Mouse (Mus musculus) lung, embryonic 16.5 days (tissue): ENCODE results near the gene Tm6sf1. TPM values are rescaled to one million over a fixed set of nuclear protein-coding genes. Genes with fewer than 3 reads are reported as not detected.

Experiments used
- ATAC-seq: fragments of 200-750 bp; cut with Nextera tagmentation; 2 replicates; pipeline ENCODE4 v1.8.0; 2017; ENCODE audit warnings: low read depth, mild to moderate bottlenecking, moderate library complexity
- H3K27ac ChIP-seq: fragments of 300-500 bp; sonication (generic); 2 replicates; pipeline ENCODE4 v1.5.1; 2014; ENCODE audit warnings: mild to moderate bottlenecking, control low read depth, low read length
- H3K27me3 ChIP-seq: fragments of 300-500 bp; sonication (generic); 2 replicates; pipeline ENCODE4 v1.6.1; 2014; ENCODE audit warnings: low read depth, low read length, mixed read lengths; ENCODE audit not compliant: control insufficient read depth, insufficient read depth
- H3K36me3 ChIP-seq: fragments of 300-500 bp; sonication (generic); 2 replicates; pipeline ENCODE4 v1.6.1; 2014; ENCODE audit warnings: low read length; ENCODE audit not compliant: control insufficient read depth, insufficient read depth
- H3K4me1 ChIP-seq: fragments of 300-500 bp; sonication (generic); replicated peaks from 2 replicates; pipeline ENCODE4 v1.6.1; 2014; ENCODE audit warnings: low read length, mixed read lengths; ENCODE audit not compliant: control insufficient read depth, insufficient read depth
- H3K4me2 ChIP-seq: fragments of 300-500 bp; sonication (generic); 2 replicates; pipeline ENCODE4 v1.6.1; 2014; ENCODE audit warnings: low read depth, low read length, control low read depth
- H3K4me3 ChIP-seq: fragments of 300-500 bp; sonication (generic); 2 replicates; pipeline ENCODE4 v1.5.1; 2014; ENCODE audit warnings: mild to moderate bottlenecking, low read length, control low read depth
- H3K9ac ChIP-seq: fragments of 300-500 bp; sonication (generic); 2 replicates; pipeline ENCODE4 v1.6.1; 2014; ENCODE audit warnings: low read length, control low read depth
- H3K9me3 ChIP-seq: fragments of 300-500 bp; sonication (generic); 2 replicates; pipeline ENCODE4 v1.6.1; 2016; ENCODE audit warnings: low read length; ENCODE audit not compliant: control insufficient read depth
- WGBS: fragments of 180-500 bp; shearing (Covaris S2); extraction: QIAGEN DNeasy Blood & Tissue Kit; methylation state at CpG from one replicate; pipeline ENCODE4 v1.1.7; 2014; 5-methylcytosine and 5-hydroxymethylcytosine counted together
- polyA plus RNA-seq: library from polyadenylated mRNA; unstranded; fragments of >200 nt; fragmentation: Nextera tagmentation; extraction: Ambion mirVana; gene quantifications from 2 replicates; pipeline ENCODE4 v1.2.1, GENCODE M21; 2015

Gene Tm6sf1
- polyA plus RNA-seq, 1 experiment from 2014 or later: 14.2 TPM

DNA sequence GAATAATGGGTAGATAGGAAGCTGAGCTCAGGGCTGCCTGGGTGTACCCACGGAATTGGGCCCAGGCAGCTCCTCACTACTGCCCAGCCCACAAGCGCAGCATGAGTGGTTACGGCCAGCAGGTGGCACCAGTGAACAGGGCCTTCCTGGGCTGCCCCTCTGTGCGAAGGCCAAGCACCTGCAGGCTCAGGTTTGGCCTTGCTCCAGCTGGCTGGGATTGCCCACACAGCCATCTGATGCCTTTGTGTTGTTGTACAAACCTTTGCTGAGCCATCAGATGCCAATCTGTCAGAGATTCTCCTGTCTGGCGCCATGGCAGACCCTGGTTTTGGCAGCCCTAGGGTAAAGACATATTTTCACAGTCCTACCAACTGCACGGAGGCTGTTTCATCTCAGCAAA, 9.4 kb downstream of the Tm6sf1 start:
- ATAC-seq: peak; percentile 68
- Histone ChIP-seq H3K9me3 (no peaks in the 10 kb centered on the region), H3K27me3 (no peaks in the 10 kb centered on the region), H3K4me3 (no peak overlapping the region), H3K4me2 (no peak overlapping the region), H3K4me1 (peaks cover 7% of the 10 kb centered on the region), H3K27ac (no peak overlapping the region), H3K36me3 (no peaks in the 10 kb centered on the region), H3K9ac (no peak overlapping the region)
- 25% methylated on average over 6 of the region's 6 CpGs for WGBS

DNA sequence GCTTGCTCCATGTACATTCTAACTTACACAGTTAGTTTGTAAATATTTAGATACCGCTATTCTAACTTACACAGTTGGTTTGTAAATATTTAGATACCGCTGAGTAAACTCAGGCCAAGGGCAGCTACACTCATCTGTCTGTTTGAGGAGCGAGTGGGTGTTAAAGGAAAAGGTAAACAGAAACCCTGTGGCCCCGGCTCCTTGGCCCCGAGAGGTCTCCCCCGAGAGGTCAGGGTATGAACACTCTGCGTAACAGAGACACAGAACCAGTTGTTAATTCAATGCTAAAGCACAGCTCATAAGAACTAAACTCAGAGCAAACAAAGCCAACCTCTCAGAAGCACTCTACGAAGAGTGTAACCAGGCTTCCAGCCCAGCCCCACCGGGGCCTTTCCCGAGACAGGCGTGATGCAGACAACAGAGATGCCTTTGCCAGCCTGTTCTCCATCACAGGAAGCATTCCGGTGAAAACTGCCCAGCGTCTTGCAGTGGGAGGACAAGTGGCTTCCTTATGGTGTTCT, 13.8 kb downstream of the Tm6sf1 start:
- ATAC-seq: peak; percentile 72
- H3K36me3 ChIP-seq: no peaks in the 10 kb centered on the region
- peaks cover 11% of the 10 kb centered on the region for H3K4me1 ChIP-seq
- no peak overlapping the region for H3K4me3 ChIP-seq
- H3K9ac ChIP-seq: no peak overlapping the region
- WGBS: 32% methylated on average over 13 of the region's 13 CpGs
- no peaks in the 10 kb centered on the region for H3K27me3 ChIP-seq
- no peak overlapping the region for H3K27ac ChIP-seq
- no peak overlapping the region for H3K4me2 ChIP-seq
- no peaks in the 10 kb centered on the region for H3K9me3 ChIP-seq

DNA sequence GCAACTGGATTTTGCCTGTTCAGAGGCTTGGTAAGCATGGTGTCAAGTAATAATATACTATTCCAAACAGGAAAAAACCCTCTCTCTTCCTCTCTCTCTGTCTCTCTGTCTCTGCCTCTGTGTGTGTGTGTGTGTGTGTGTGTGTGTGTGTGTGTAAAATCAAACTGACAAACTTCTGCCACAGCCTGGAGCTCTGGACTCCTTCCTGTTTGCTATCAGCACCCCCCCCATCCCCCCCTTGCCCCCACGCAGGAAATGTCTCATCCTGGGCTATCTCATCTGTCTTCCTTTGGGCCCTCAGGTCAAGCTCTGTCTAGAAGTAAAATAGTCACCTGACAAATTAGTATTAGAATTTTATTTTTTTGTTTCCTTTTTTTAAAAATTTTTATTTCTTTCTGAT, 15.0 kb downstream of the Tm6sf1 start:
- H3K4me3 ChIP-seq: no peak overlapping the region
- WGBS: 13% methylated on average over 1 of the region's 1 CpGs

DNA sequence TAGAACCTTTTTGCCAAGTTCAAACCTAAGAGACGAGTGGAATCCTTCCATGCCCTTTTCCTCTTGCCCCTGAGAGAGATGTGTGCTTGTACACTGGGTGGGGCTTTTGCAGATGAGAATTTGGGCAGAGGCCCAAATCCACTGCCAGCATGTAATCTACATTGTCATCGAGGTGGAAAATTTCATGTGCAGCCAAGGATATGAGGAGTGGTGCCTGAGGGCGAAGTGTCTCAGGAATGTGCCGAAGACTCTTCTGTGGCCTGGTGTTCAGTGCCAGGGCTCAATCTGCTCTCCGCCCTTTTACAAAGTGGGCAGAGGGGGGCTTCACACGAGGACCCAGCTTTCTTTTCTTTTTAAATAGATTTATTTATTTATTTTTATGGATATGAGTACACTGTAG, 15.8 kb downstream of the Tm6sf1 start:
- no peak overlapping the region for H3K4me3 ChIP-seq
- 58% methylated on average over 6 of the region's 6 CpGs for WGBS
- H3K4me1 ChIP-seq: peaks cover 11% of the 10 kb centered on the region
- no peak overlapping the region for H3K4me2 ChIP-seq
- H3K27me3 ChIP-seq: no peaks in the 10 kb centered on the region
- no peak overlapping the region for H3K27ac ChIP-seq
- H3K36me3 ChIP-seq: no peaks in the 10 kb centered on the region
- ATAC-seq: no peak
- no peaks in the 10 kb centered on the region for H3K9me3 ChIP-seq
- H3K9ac ChIP-seq: no peak overlapping the region

More for the DNA sequence above, 15.0 kb downstream of the Tm6sf1 start:
- no peak overlapping the region for H3K4me2 ChIP-seq
- ATAC-seq: no peak
- no peaks in the 10 kb centered on the region for H3K36me3 ChIP-seq
- no peak overlapping the region for H3K9ac ChIP-seq
- no peaks in the 10 kb centered on the region for H3K27me3 ChIP-seq
- no peak overlapping the region for H3K27ac ChIP-seq
- peaks cover 11% of the 10 kb centered on the region for H3K4me1 ChIP-seq
- H3K9me3 ChIP-seq: no peaks in the 10 kb centered on the region

DNA sequence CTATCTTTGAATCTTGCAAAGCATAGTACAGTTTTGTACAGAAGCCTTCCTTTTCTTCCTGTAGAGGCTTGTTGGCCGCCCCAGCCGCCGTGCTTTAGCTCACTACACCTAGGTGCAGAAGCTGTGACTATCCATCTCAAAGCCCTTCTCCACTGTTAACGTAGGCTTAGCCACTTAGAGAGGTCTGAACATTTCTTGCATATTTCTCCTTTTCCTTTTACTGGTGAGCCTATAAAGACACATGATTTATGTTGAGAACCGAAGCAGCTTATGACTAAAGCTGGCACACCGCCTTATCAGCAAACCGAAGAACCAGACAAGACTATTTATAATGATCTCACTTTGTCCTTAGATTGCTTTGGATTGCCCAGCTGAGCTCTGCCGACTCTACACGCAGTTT, 16.6 kb downstream of the Tm6sf1 start:
- H3K27ac ChIP-seq: no peak overlapping the region
- peaks cover 11% of the 10 kb centered on the region for H3K4me1 ChIP-seq
- H3K9me3 ChIP-seq: no peaks in the 10 kb centered on the region
- no peak overlapping the region for H3K4me2 ChIP-seq
- no peak for ATAC-seq
- no peaks in the 10 kb centered on the region for H3K36me3 ChIP-seq
- H3K27me3 ChIP-seq: no peaks in the 10 kb centered on the region
- 44% methylated on average over 9 of the region's 9 CpGs for WGBS
- H3K4me3 ChIP-seq: no peak overlapping the region
- no peak overlapping the region for H3K9ac ChIP-seq

DNA sequence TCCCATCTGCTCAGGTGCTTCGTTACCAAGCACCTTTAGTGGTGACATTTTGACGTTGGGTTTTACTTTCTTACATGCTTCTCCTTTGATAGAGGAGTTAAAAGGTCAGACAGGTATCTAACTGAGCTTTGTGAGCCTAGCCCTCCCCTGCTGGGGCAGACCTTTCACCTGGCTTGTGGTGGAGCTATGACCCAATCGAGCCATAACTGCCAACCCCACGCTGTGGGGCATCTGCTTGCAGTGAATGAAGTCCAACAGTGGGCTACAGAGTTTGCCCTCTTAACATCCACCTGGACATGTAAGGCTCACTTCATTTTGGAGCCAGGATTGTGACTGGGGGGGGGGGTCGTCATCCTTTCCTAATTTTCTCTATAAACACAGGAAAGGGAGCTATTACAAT, 21.5 kb downstream of the Tm6sf1 start:
- 73% methylated on average over 5 of the region's 5 CpGs for WGBS
- H3K27me3 ChIP-seq: no peaks in the 10 kb centered on the region
- no peak overlapping the region for H3K4me3 ChIP-seq
- H3K4me1 ChIP-seq: no peaks in the 10 kb centered on the region
- no peaks in the 10 kb centered on the region for H3K36me3 ChIP-seq
- H3K4me2 ChIP-seq: no peak overlapping the region
- no peaks in the 10 kb centered on the region for H3K9me3 ChIP-seq
- H3K9ac ChIP-seq: no peak overlapping the region
- ATAC-seq: no peak
- H3K27ac ChIP-seq: no peak overlapping the region

DNA sequence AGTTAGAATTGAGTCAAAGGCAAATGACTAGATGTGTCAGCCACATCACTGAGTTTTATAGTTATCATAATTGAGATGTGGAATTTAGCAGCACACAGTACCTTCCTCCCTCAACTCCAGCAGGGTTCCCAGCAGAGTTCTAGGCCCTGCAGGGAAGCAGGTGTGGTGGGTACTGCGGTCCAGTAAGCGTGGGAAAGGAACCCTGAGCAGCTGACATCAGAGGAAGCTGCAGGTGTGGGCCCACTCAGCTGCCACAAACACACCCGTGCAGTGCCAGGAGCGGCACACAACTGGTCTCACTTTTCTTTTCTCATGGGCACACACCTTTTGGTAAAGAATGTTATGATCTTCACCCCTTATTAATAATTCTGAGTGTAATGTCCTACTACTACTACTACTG, 22.0 kb downstream of the Tm6sf1 start:
- no peaks in the 10 kb centered on the region for H3K27me3 ChIP-seq
- H3K4me3 ChIP-seq: no peak overlapping the region
- H3K9ac ChIP-seq: no peak overlapping the region
- no peak for ATAC-seq
- no peaks in the 10 kb centered on the region for H3K4me1 ChIP-seq
- H3K36me3 ChIP-seq: no peaks in the 10 kb centered on the region
- no peak overlapping the region for H3K4me2 ChIP-seq
- 77% methylated on average over 4 of the region's 4 CpGs for WGBS
- no peaks in the 10 kb centered on the region for H3K9me3 ChIP-seq
- no peak overlapping the region for H3K27ac ChIP-seq

DNA sequence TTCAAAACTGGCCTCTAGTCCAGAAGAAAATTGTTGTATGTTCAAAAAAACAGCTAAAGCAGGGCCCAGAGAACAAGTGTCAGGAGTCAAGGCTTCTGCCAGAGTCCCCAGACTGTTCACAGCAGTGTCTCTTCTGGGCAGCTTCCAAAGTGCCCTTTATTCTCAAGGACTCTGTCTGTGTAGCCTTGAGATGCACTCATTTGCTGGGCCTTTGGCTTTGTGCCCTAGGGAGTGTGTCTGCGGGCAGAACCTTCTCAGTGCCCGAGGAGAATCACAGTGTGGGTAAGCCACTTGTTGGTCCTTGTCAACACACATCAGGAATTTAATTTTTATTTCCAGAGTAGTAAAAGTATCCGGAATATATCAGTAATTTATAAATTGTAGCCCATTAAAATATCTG, 22.8 kb downstream of the Tm6sf1 start:
- Histone ChIP-seq H3K9ac (no peak overlapping the region), H3K4me1 (no peaks in the 10 kb centered on the region), H3K27ac (no peak overlapping the region), H3K4me2 (no peak overlapping the region), H3K27me3 (no peaks in the 10 kb centered on the region), H3K9me3 (no peaks in the 10 kb centered on the region), H3K36me3 (no peaks in the 10 kb centered on the region), H3K4me3 (no peak overlapping the region)
- no peak for ATAC-seq
- 53% methylated on average over 3 of the region's 3 CpGs for WGBS

DNA sequence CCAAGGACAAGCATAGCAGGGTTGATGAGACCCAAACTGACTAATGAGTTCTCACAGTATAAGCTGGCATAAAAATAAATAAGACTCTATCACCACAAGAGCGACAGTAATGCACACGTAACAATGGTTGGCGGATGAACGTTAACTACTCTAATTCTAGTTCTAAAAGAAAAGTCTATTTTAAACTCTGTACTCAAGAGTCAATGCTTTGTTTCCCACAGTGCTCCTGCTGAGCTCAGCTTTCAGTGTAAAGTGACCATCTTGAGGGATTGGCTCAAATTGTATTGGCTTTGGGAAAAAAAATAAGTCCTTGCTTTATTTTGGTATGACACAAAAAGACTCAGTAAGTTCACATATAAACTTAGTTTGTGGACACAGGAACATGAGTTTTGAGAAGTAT, 26.3 kb downstream of the Tm6sf1 start:
- Histone ChIP-seq H3K27me3 (no peaks in the 10 kb centered on the region), H3K4me2 (no peak overlapping the region), H3K27ac (no peak overlapping the region), H3K36me3 (no peaks in the 10 kb centered on the region), H3K9me3 (no peaks in the 10 kb centered on the region), H3K4me3 (no peak overlapping the region), H3K4me1 (no peaks in the 10 kb centered on the region), H3K9ac (no peak overlapping the region)
- WGBS: 79% methylated on average over 4 of the region's 4 CpGs
- no peak for ATAC-seq

DNA sequence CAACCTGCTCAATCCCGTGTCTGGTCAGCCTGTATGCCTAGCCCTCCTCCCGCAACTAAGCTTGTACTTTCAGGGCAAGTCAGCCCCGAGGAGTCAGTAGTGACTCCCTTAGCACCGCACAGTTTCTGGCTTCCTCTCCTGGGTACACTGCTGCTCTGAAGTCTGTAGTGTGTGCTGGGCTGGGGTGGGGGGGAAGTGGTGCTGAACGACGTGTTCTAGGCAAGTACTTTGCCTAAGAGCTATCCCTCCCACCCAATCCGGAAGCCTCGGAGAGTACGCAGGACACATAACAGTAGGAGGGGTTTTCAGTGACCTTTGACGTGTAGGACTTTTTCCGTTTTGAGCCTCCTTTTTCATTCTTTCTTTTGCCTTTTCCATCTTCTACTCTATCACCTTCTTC, 40.6 kb downstream of the Tm6sf1 start:
- Histone ChIP-seq H3K27ac (no peak overlapping the region), H3K4me2 (no peak overlapping the region), H3K4me3 (no peak overlapping the region), H3K9ac (no peak overlapping the region), H3K9me3 (no peaks in the 10 kb centered on the region), H3K36me3 (no peaks in the 10 kb centered on the region), H3K27me3 (no peaks in the 10 kb centered on the region), H3K4me1 (peaks cover 4% of the 10 kb centered on the region; the same call in 1 of the 2 replicates)
- 55% methylated on average over 11 of the region's 11 CpGs for WGBS
- no peak for ATAC-seq
